Mouse (Mus musculus): ENCODE data around the gene Trim25.

DNA sequence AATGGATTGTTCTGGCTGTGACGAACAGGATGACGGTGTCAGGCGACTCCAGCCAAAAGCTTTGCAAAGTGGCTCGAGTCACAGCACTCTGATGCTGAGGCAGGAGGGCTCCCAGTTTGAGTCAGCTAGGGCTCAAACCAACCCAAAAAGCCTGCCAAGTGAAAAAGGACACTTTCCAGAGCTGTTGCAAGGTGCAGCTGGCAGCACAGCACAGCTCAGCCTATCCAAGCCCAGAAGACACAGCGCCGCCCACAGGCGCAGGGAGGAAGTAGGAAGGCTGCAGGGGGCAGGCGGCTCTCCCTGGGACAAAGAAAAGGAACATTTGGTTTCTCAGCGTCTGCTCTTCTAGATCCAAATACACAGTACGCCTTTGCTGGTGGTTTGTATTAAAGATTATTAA, 12.6 kb upstream of the Trim25 start:
- TF ChIP-seq HCFC1 (IDR thresholded peaks at IDR 0.05; ENCODE audit: low read depth, low read length) (no peak), RCOR1 (conservative IDR thresholded peaks at IDR 0.05; ENCODE audit: low read depth, low read length) (no peak), CTCF (conservative IDR thresholded peaks at IDR 0.05 in 1 of 2, IDR thresholded peaks at IDR 0.05 in 1 of 2; ENCODE audit: low read depth in 2 of 2, low read length in 2 of 2) (peak in 1 of 2 experiments; percentile 30; a peak in 1 of 4 replicates), TBP (conservative IDR thresholded peaks at IDR 0.05; ENCODE audit: low read depth, low read length) (no peak), ZKSCAN1 (IDR thresholded peaks at IDR 0.05; ENCODE audit: borderline replicate concordance, low read depth, low read length) (no peak), POLR2A (IDR thresholded peaks at IDR 0.05; ENCODE audit: low read depth, low read length) (no peak), NRF1 (IDR thresholded peaks at IDR 0.05; ENCODE audit: low read depth, low read length) (no peak), EP300 (IDR thresholded peaks at IDR 0.05; ENCODE audit: low read length) (no peak), USF2 (conservative IDR thresholded peaks at IDR 0.05; ENCODE audit: low read depth, low read length) (no peak)
